Mouse (Mus musculus): ENCODE measurements around the gene Efcab7. TPM values are rescaled to one million over a fixed set of nuclear protein-coding genes. Genes with fewer than 3 reads are reported as not detected.
A peak's percentile ranks its signal among the peaks of the same experiment; 100 is the strongest.

The Efcab7 gene
- polyA plus RNA-seq, 2 experiments, result 4.0 to 6.1 TPM

DNA sequence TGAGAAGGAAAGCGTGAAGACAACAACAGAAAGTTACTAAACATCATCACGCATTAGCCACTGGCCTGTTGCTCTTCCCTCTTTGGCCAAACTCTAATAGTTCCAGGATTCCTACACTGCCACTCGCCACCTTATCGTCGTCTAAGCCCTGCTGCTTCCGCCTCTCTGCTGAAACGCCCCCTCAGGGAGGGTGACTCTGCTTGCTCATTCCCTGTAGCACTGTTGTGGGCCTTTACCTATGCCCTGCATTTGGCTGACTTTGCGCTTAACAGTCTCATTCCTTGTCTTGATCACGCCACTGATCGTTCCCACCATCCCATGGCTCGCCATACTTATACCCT, 102.2 kb downstream of the Efcab7 start:
- no peak overlapping the region for H3K9ac ChIP-seq (replicated peaks)
- no peak for ATAC-seq (ENCODE audit: insufficient read depth)

DNA sequence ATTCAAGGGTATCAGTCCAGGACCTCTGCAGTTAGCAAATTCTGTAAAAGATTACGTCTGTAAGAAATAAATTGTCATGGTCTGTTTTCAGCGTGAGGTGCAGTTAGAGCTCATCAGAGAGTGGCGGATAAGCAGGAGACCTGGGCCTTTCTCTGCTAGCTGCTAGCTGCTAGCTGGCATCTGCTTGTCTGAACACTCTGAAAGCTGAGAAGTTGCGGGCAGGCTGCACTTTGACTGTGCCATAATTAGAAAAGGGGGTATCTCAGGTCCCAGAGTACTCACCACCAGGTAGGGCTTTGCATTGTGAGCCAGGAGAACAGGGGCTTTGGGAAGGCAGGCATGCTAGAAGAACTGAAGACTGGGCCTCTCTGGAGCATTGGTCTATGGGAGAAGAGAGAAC, 102.8 kb downstream of the Efcab7 start:
- TF ChIP-seq EP300 (IDR thresholded peaks at IDR 0.05; ENCODE audit: low read depth) (no peak), CTCF (IDR thresholded peaks at IDR 0.05; ENCODE audit: low read depth) (no peak)
- WGBS (ENCODE audit: insufficient replicate concordance), result 67% methylated on average over 4 of the region's 4 CpGs
- no peak for ATAC-seq (ENCODE audit: insufficient read depth)
- no peak overlapping the region for H3K4me2 ChIP-seq (ENCODE audit: low read depth)
- H3K4me1 ChIP-seq (replicated peaks; ENCODE audit: control insufficient read depth in 2 of 2, insufficient read depth in 2 of 2, low read length in 1 of 2), result peaks cover 0 to 13% of the 10 kb centered on the region in 2 experiments; a peak in 2 of 4 replicates
- H3K9ac ChIP-seq (replicated peaks), result no peak overlapping the region
- H3K4me3 ChIP-seq (ENCODE audit: insufficient read depth in 1 of 2, low read depth in 2 of 2, low read length in 2 of 2), result no peak overlapping the region
- no peaks in the 10 kb centered on the region for H3K36me3 ChIP-seq (replicated peaks; ENCODE audit: control insufficient read depth, insufficient read depth, low read depth)
- H3K27ac ChIP-seq, result no peak overlapping the region
- DNase-seq (ENCODE audit: low read depth in 3 of 3, low spot score in 3 of 3), result no peak
- H3K27me3 ChIP-seq (ENCODE audit: control insufficient read depth, insufficient read depth, low read length), result no peaks in the 10 kb centered on the region
- no peaks in the 10 kb centered on the region for H3K9me3 ChIP-seq (ENCODE audit: control insufficient read depth, low read length)

More for the DNA sequence above, 102.2 kb downstream of the Efcab7 start:
- Histone ChIP-seq H3K9me3 (ENCODE audit: control insufficient read depth, low read length) (no peaks in the 10 kb centered on the region), H3K4me1 (replicated peaks; ENCODE audit: control insufficient read depth in 2 of 2, insufficient read depth in 2 of 2, low read length in 1 of 2) (peaks cover 0 to 18% of the 10 kb centered on the region in 2 experiments; a peak in 2 of 4 replicates), H3K4me2 (ENCODE audit: low read depth) (peak overlapping the region; percentile 69), H3K27ac (no peak overlapping the region), H3K27me3 (ENCODE audit: control insufficient read depth, insufficient read depth, low read length) (no peaks in the 10 kb centered on the region), H3K36me3 (replicated peaks; ENCODE audit: control insufficient read depth, insufficient read depth, low read depth) (no peaks in the 10 kb centered on the region), H3K4me3 (ENCODE audit: insufficient read depth in 1 of 2, low read depth in 2 of 2, low read length in 2 of 2) (peak overlapping the region; percentile 6 to 67; a peak in 2 of 4 replicates)
- TF ChIP-seq EP300 (IDR thresholded peaks at IDR 0.05; ENCODE audit: low read depth) (no peak), CTCF (IDR thresholded peaks at IDR 0.05; ENCODE audit: low read depth) (no peak)
- no peak for DNase-seq (ENCODE audit: low read depth in 3 of 3, low spot score in 3 of 3)
- 56% methylated on average over 11 of the region's 11 CpGs for WGBS (ENCODE audit: insufficient replicate concordance)

DNA sequence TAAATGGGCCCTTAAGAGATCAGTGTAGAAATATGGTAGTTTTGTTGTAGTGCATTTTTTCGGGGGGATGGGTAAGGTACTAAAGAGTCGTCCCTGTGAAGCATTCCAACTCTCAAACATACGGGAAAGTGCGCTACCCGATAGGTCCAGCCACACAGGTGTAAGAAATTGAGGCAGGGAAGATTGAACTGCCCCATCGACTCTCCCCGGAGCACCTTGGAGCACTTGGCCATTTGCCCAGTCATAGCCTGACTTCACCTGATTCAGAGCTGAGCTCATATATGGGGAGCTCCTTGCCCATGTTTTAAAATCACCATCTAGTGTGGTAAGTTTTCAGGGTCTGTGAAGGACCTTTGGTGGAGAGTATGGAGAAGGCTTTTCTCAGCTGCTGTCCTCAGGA, 105.9 kb downstream of the Efcab7 start:
- DNase-seq (ENCODE audit: low read depth in 3 of 3, low spot score in 3 of 3) (no peak), ATAC-seq (ENCODE audit: insufficient read depth) (no peak)
- H3K36me3 ChIP-seq (replicated peaks; ENCODE audit: control insufficient read depth, insufficient read depth, low read depth), result no peaks in the 10 kb centered on the region
- WGBS (ENCODE audit: insufficient replicate concordance), result 76% methylated on average over 7 of the region's 7 CpGs
- H3K4me2 ChIP-seq (ENCODE audit: low read depth), result no peak overlapping the region
- no peak overlapping the region for H3K9ac ChIP-seq (replicated peaks)
- no peaks in the 10 kb centered on the region for H3K9me3 ChIP-seq (ENCODE audit: control insufficient read depth, low read length)
- H3K27ac ChIP-seq, result no peak overlapping the region
- H3K27me3 ChIP-seq (ENCODE audit: control insufficient read depth, insufficient read depth, low read length), result no peaks in the 10 kb centered on the region
- no peak for TF ChIP-seq EP300 (IDR thresholded peaks at IDR 0.05; ENCODE audit: low read depth)
- TF ChIP-seq CTCF (IDR thresholded peaks at IDR 0.05; ENCODE audit: low read depth), result no peak
- no peak overlapping the region for H3K4me3 ChIP-seq (ENCODE audit: insufficient read depth in 1 of 2, low read depth in 2 of 2, low read length in 2 of 2)
- peaks cover 0 to 9% of the 10 kb centered on the region in 2 experiments; a peak in 2 of 4 replicates for H3K4me1 ChIP-seq (replicated peaks; ENCODE audit: control insufficient read depth in 2 of 2, insufficient read depth in 2 of 2, low read length in 1 of 2)

DNA sequence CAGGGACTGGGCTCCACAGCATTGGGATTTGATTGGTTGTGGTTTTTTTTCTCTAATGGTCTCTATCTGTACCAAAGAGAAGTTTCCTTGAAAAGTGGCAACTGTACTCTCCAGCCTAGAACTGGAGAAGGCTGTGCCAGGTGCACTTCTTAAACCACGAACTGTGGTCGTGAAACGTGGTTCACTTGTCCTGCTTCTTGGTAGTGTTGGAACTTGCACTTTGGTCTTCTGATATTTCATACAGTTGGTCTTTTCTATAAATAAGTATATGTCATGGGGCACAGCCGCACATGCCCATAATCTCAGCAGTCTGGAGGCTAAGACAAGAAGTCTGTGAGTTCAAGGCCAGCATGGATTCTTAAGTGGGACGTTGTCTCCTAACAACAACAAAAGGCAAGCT, 107.3 kb downstream of the Efcab7 start:
- WGBS (ENCODE audit: insufficient replicate concordance), result 60% methylated on average over 5 of the region's 5 CpGs
- TF ChIP-seq EP300 (IDR thresholded peaks at IDR 0.05; ENCODE audit: low read depth), result no peak
- TF ChIP-seq CTCF (IDR thresholded peaks at IDR 0.05; ENCODE audit: low read depth), result no peak

DNA sequence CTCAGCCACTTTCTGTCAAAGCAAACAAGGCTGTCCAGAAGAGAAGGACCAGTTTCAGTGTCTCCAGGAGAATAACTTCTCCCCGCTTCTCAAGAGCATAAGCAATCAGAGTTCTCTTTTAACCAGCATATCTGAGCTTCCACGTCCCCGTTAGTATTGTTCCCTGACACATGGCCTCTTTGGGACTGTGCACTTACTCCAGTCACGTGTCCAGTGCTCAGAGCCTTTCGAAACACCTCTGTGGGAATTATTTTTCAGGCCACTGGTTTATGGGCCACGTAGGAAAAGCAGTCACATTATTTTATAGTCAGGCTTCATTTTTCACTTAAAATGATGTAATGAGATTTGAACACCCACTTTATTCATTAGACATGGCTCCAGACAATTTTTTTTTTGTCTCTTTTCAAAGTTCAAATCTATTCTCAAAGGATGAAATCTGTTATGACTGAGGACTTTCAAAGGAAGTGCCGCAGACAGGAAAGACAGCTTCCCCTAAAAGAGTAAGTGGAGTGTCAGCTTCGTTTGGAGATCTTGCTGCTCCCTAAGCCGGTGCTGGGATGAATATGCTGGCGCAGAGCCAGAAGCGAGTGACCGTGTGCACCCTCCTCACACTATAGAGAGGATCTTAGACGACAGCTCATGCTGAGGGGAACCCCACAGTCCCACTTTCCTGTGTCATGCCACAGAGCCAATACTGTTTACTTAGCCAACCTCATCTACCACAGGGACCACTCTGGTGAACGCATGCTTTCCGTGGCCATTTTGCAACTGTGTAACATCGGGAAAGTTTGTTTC, 110.9 kb downstream of the Efcab7 start:
- Histone ChIP-seq H3K4me1 (replicated peaks; ENCODE audit: control insufficient read depth in 2 of 2, insufficient read depth in 2 of 2, low read length in 1 of 2) (peaks cover 0 to 3% of the 10 kb centered on the region in 2 experiments; a peak in 1 of 4 replicates), H3K36me3 (replicated peaks; ENCODE audit: control insufficient read depth, insufficient read depth, low read depth) (no peaks in the 10 kb centered on the region), H3K9me3 (ENCODE audit: control insufficient read depth, low read length) (no peaks in the 10 kb centered on the region), H3K27me3 (ENCODE audit: control insufficient read depth, insufficient read depth, low read length) (no peaks in the 10 kb centered on the region), H3K9ac (replicated peaks) (no peak overlapping the region), H3K27ac (no peak overlapping the region), H3K4me3 (ENCODE audit: insufficient read depth in 1 of 2, low read depth in 2 of 2, low read length in 2 of 2) (no peak overlapping the region), H3K4me2 (ENCODE audit: low read depth) (no peak overlapping the region)
- 64% methylated on average over 16 of the region's 16 CpGs for WGBS (ENCODE audit: insufficient replicate concordance)
- ATAC-seq (ENCODE audit: insufficient read depth) (no peak), DNase-seq (ENCODE audit: low read depth in 3 of 3, low spot score in 3 of 3) (no peak)
- TF ChIP-seq EP300 (IDR thresholded peaks at IDR 0.05; ENCODE audit: low read depth) (no peak), CTCF (IDR thresholded peaks at IDR 0.05; ENCODE audit: low read depth) (no peak)

More for the DNA sequence above, 107.3 kb downstream of the Efcab7 start:
- DNase-seq (ENCODE audit: low read depth in 3 of 3, low spot score in 3 of 3), result no peak
- no peak for ATAC-seq (ENCODE audit: insufficient read depth)
- Histone ChIP-seq H3K27me3 (ENCODE audit: control insufficient read depth, insufficient read depth, low read length) (no peaks in the 10 kb centered on the region), H3K4me2 (ENCODE audit: low read depth) (no peak overlapping the region), H3K4me1 (replicated peaks; ENCODE audit: control insufficient read depth in 2 of 2, insufficient read depth in 2 of 2, low read length in 1 of 2) (peaks cover 0 to 4% of the 10 kb centered on the region in 2 experiments; a peak in 2 of 4 replicates), H3K27ac (no peak overlapping the region), H3K4me3 (ENCODE audit: insufficient read depth in 1 of 2, low read depth in 2 of 2, low read length in 2 of 2) (no peak overlapping the region), H3K9me3 (ENCODE audit: control insufficient read depth, low read length) (no peaks in the 10 kb centered on the region), H3K36me3 (replicated peaks; ENCODE audit: control insufficient read depth, insufficient read depth, low read depth) (no peaks in the 10 kb centered on the region), H3K9ac (replicated peaks) (no peak overlapping the region)

All from liver, embryonic 14.5 days (tissue).